Comparison of ENCODE assay signal across 14 mouse cellular contexts in the genomic region with DNA sequence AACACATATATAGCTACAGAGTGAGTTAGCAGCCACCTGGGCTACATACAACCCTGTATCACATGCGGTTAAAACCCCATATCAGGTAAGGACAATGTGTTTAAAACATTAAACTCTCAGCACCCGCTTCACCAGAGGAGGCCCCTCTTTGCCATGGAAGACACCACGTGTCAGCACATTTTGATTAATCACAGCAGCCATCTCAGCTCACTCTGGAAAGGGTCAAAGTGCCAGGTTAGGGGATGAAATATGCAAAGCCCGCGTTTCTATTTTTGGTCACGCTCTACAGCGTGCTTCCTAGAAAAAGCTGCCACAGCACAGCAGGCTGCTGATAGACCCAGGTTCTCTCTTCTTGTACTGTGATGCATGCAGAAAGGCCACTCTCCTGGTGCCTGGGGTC.
DNase-seq lines count a peak whose midpoint lies in the region; ATAC-seq lines count a peak whose summit lies in the region.
"Had no signal": no experiment of that assay in that cellular context is flagged by ENCODE, and none has a peak within 500 bp of the region (broad histone marks: within the 10 kb centered on the region; RNA-seq: fewer than 3 reads in every experiment).

No protein-coding gene starts in this region.

- no peaks in the 10 kb centered on the region for H3K9me3 ChIP-seq in heart, embryonic 10.5 days
- H3K9me3 ChIP-seq in forebrain, embryonic 13.5 days (replicated peaks) = no peaks in the 10 kb centered on the region
- H3K9me3 ChIP-seq: embryonic facial prominence, embryonic 15.5 days; megakaryocyte, embryonic 14.5 days; stomach, embryonic 15.5 days had no signal

- ATAC-seq in forebrain, embryonic 13.5 days = no peak

- H3K27me3 ChIP-seq in heart, embryonic 10.5 days (ENCODE audit: insufficient read depth, poor library complexity, severe bottlenecking) = no peaks in the 10 kb centered on the region
- no peaks in the 10 kb centered on the region for H3K27me3 ChIP-seq in forebrain, embryonic 13.5 days
- H3K27me3 ChIP-seq: embryonic facial prominence, embryonic 15.5 days; stomach, embryonic 15.5 days had no signal

- H3K4me1 ChIP-seq in heart, embryonic 10.5 days = peaks cover 60% of the 10 kb centered on the region
- no peaks in the 10 kb centered on the region for H3K4me1 ChIP-seq in forebrain, embryonic 13.5 days
- H3K4me1 ChIP-seq: stomach, embryonic 15.5 days had no signal

- 33% methylated on average over 7 of the region's 7 CpGs for WGBS in heart, embryonic 10.5 days
- 70% methylated on average over 7 of the region's 7 CpGs for WGBS in forebrain, embryonic 13.5 days

- no peak overlapping the region for H3K9ac ChIP-seq in forebrain, embryonic 13.5 days
- H3K9ac ChIP-seq: embryonic facial prominence, embryonic 15.5 days; lung, embryonic 14.5 days; stomach, embryonic 15.5 days had no signal

- intact Hi-C loops in heart, postnatal 36 days (cut with DNase I) = no loop called here

- no peak overlapping the region for H3K4me3 ChIP-seq in heart, embryonic 10.5 days
- H3K4me3 ChIP-seq in forebrain, embryonic 13.5 days = no peak overlapping the region
- H3K4me3 ChIP-seq: embryonic facial prominence, embryonic 15.5 days; megakaryocyte, embryonic 14.5 days; stomach, embryonic 15.5 days had no signal

- peak overlapping the region; percentile 84 for H3K27ac ChIP-seq in heart, embryonic 10.5 days
- H3K27ac ChIP-seq in forebrain, embryonic 13.5 days = no peak overlapping the region
- H3K27ac ChIP-seq: embryonic facial prominence, embryonic 15.5 days; stomach, embryonic 15.5 days had no signal

- H3K4me2 ChIP-seq in forebrain, embryonic 13.5 days = no peak overlapping the region
- H3K4me2 ChIP-seq: embryonic facial prominence, embryonic 15.5 days; lung, embryonic 14.5 days; stomach, embryonic 15.5 days had no signal

- H3K36me3 ChIP-seq in heart, embryonic 10.5 days = no peaks in the 10 kb centered on the region
- no peaks in the 10 kb centered on the region for H3K36me3 ChIP-seq in forebrain, embryonic 13.5 days (ENCODE audit: poor library complexity, severe bottlenecking)
- H3K36me3 ChIP-seq: embryonic facial prominence, embryonic 15.5 days; stomach, embryonic 15.5 days had no signal

- DNase-seq in heart, embryonic 10.5 days (ENCODE audit: low spot score) = peak; percentile 73
- no peak for DNase-seq in heart, postnatal 36 days
- DNase-seq in thymus, postnatal 0 days (ENCODE audit: low spot score) = peak; percentile 45
- no peak for DNase-seq in thymus, postnatal 10 days (ENCODE audit: low spot score in 2 of 2)
- DNase-seq in kidney, postnatal 10 days = peak; percentile 33
- peak; percentile 42 for DNase-seq in yolk sac, embryonic 10.5 days (ENCODE audit: low spot score)
- no peak for DNase-seq in lung, postnatal 36 days
- DNase-seq: cerebellum, adult 9-11 months; lung, embryonic 14.5 days; right cerebral cortex, postnatal 4 days had no signal

Comparison
In these comparisons a context has a peak if more than half of its experiments do, and no peak if none do; other contexts are left out.
1. DNase-seq: peak in heart, embryonic 10.5 days (single experiment), thymus, postnatal 0 days (single experiment), kidney, postnatal 10 days (single experiment) and yolk sac, embryonic 10.5 days (single experiment); none in heart, postnatal 36 days (0 of 2), thymus, postnatal 10 days (0 of 2) and lung, postnatal 36 days (single experiment).